Mouse (Mus musculus) cerebellum, postnatal 10 days (tissue): ENCODE measurements at regions not wholly inside any gene's neighbourhood (a gene's known extent, or its start where the extent isn't known, plus 50 kb on each side); places are given as distances from the start of the nearest gene placed in this dataset.

ENCODE experiments used
- DNase-seq, 2 experiments: peaks; one replicate each; pipeline ENCODE4 v3.0.0; 2021; ENCODE audit warnings: mixed read lengths in 2 of 2

GRCm38 (mm10) chr9:43628786-43629185 is 115.0 kb upstream of the Nectin1 start:
- peak in 1 of 2 experiments; percentile 16 for DNase-seq

- no peak for DNase-seq
These were observed 107.3 kb upstream of the Nectin1 start for GRCm38 (mm10) chr9:43636372-43636965.

- DNase-seq, result peak; percentile 49 to 52
These were observed 85.6 kb upstream of the Nectin1 start for GRCm38 (mm10) chr9:43658186-43658585.

- peak; percentile 44 to 59 for DNase-seq
These were observed 84.5 kb upstream of the Nectin1 start for GRCm38 (mm10) chr9:43659237-43659636.

- DNase-seq, result peak; percentile 78 to 86
These were observed 83.6 kb upstream of the Nectin1 start for GRCm38 (mm10) chr9:43660151-43660550.

GRCm38 (mm10) chr9:43660896-43661563 is 82.8 kb upstream of the Nectin1 start:
- peak; percentile 41 to 63 for DNase-seq

- no peak for DNase-seq
These were observed 82.1 kb upstream of the Nectin1 start for GRCm38 (mm10) chr9:43661646-43662045.

GRCm38 (mm10) chr9:43667386-43667785 is 76.4 kb upstream of the Nectin1 start:
- no peak for DNase-seq

GRCm38 (mm10) chr9:43667974-43668373 is 75.8 kb upstream of the Nectin1 start:
- no peak for DNase-seq

GRCm38 (mm10) chr9:43668731-43669130 is 75.1 kb upstream of the Nectin1 start:
- DNase-seq, result no peak

GRCm38 (mm10) chr9:43670563-43670962 is 73.2 kb upstream of the Nectin1 start:
- DNase-seq, result no peak

GRCm38 (mm10) chr9:43673171-43673680 is 70.6 kb upstream of the Nectin1 start:
- DNase-seq, result peak in 1 of 2 experiments; percentile 40

- peak in 1 of 2 experiments; percentile 40 for DNase-seq
These were observed 69.5 kb upstream of the Nectin1 start for GRCm38 (mm10) chr9:43674321-43674720.

- peak in 1 of 2 experiments; percentile 48 for DNase-seq
These were observed 67.8 kb upstream of the Nectin1 start for GRCm38 (mm10) chr9:43676011-43676410.

GRCm38 (mm10) chr9:43679331-43679730 is 64.5 kb upstream of the Nectin1 start:
- no peak for DNase-seq

- no peak for DNase-seq
These were observed 62.5 kb upstream of the Nectin1 start for GRCm38 (mm10) chr9:43681317-43681716.

- peak in 1 of 2 experiments; percentile 3 for DNase-seq
These were observed 61.7 kb upstream of the Nectin1 start for GRCm38 (mm10) chr9:43682102-43682501.

- no peak for DNase-seq
These were observed 59.2 kb upstream of the Nectin1 start for GRCm38 (mm10) chr9:43684596-43684995.

- DNase-seq, result no peak
These were observed 51.8 kb upstream of the Nectin1 start for GRCm38 (mm10) chr9:43692015-43692414.

- DNase-seq, result peak in 1 of 2 experiments; percentile 35
These were observed 51.2 kb upstream of the Nectin1 start for GRCm38 (mm10) chr9:43692538-43692937.
